Mouse (Mus musculus) small intestine, adult 2 months (tissue): ENCODE data around the gene Gm614. TPM values are rescaled to one million over a fixed set of nuclear protein-coding genes. Genes with fewer than 3 reads are reported as not detected.
A peak's percentile ranks its signal among the peaks of the same experiment; 100 is the strongest.

ENCODE experiments used
- H3K27ac ChIP-seq: fragments of 200-500 bp; 2 replicates; pipeline ENCODE4 v1.5.1; 2012; ENCODE audit warnings: low read depth, low read length, control low read depth, inconsistent platforms; ENCODE audit not compliant: insufficient read depth
- H3K27me3 ChIP-seq: fragments of 200-500 bp; 2 replicates; pipeline ENCODE4 v1.6.1; 2012; ENCODE audit warnings: mild to moderate bottlenecking, moderate library complexity, low read length, inconsistent platforms; ENCODE audit not compliant: control insufficient read depth, insufficient read depth
- H3K36me3 ChIP-seq: fragments of 200-500 bp; 2 replicates; pipeline ENCODE4 v1.6.1; 2012; ENCODE audit warnings: mild to moderate bottlenecking, low read length, control low read depth, inconsistent platforms; ENCODE audit not compliant: control insufficient read depth, insufficient read depth
- H3K4me1 ChIP-seq: fragments of 200-500 bp; 2 replicates; pipeline ENCODE4 v1.6.1; 2012; ENCODE audit warnings: low read length, inconsistent platforms, mixed read lengths; ENCODE audit not compliant: control insufficient read depth, insufficient read depth, insufficient read length
- H3K4me3 ChIP-seq: fragments of 200-500 bp; 2 replicates; pipeline ENCODE4 v1.5.1; 2012; ENCODE audit warnings: low read depth, mild to moderate bottlenecking, control low read depth, inconsistent platforms, low read length, moderate library complexity
- CTCF ChIP-seq: fragments of 200-500 bp; IDR thresholded peaks from 2 replicates; pipeline ENCODE4 v1.5.1; 2012; ENCODE audit warnings: low read depth, mild to moderate bottlenecking, control low read depth, inconsistent platforms, low read length, moderate library complexity, mixed read lengths; ENCODE audit not compliant: insufficient replicate concordance, insufficient read length; ENCODE audit errors: extremely low read depth
- POLR2A ChIP-seq: fragments of 200-500 bp; IDR thresholded peaks from 2 replicates; pipeline ENCODE4 v1.6.1; 2012; ENCODE audit warnings: low read depth, mild to moderate bottlenecking, control low read depth, inconsistent platforms, low read length, moderate library complexity
- WGBS: fragments of 180-500 bp; shearing (Covaris S2); methylation state at CpG from one replicate; pipeline ENCODE4 v1.1.7; 2018; 5-methylcytosine and 5-hydroxymethylcytosine counted together
- polyA plus RNA-seq: library from polyadenylated mRNA; depleted of rRNA; stranded (reverse); fragments of >200 nt; gene quantifications from 2 replicates; pipeline ENCODE4 v1.2.3, GENCODE M21; 2012; rRNA removed

Gm614 gene
- 0.23 TPM in 1 of 2 replicates, not detected in the other for polyA plus RNA-seq

- WGBS = 80% methylated on average over 1 of the region's 1 CpGs
- TF ChIP-seq CTCF = no peak
- TF ChIP-seq POLR2A = no peak
- Histone ChIP-seq H3K4me1 (no peaks in the 10 kb centered on the region), H3K36me3 (no peaks in the 10 kb centered on the region), H3K4me3 (no peak within 1 kb of the TSS), H3K27ac (no peak within 1 kb of the TSS), H3K27me3 (no peaks in the 10 kb centered on the region)
These were observed at the start of gene Gm614 for GRCm38 (mm10) chrX:101263892-101264291. TSS of gene Gm614 (minus strand) at chrX:101263992.

DNA sequence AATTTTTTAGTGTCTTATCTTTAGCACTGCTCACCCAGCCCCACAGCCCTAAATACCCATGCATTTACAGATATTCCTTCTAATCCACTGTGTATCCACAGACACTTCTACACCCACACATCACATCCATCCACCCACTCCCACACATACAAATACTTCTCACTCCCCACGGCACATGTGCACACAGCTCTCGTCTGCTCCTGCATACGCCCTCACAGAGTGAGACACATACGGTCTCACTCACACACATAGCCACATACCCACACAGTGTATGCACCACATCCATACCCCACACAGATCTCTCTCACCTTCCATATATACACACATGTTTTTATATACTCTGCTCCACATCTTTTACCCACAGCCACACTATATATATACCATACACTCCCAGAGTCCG is 45.5 kb upstream of the Gm614 start:
- no peaks in the 10 kb centered on the region for H3K4me1 ChIP-seq
- H3K4me3 ChIP-seq = no peak overlapping the region
- no peak for TF ChIP-seq POLR2A
- TF ChIP-seq CTCF = no peak
- WGBS = 88% methylated on average over 5 of the region's 5 CpGs
- H3K36me3 ChIP-seq = no peaks in the 10 kb centered on the region
- no peak overlapping the region for H3K27ac ChIP-seq
- H3K27me3 ChIP-seq = no peaks in the 10 kb centered on the region

- 72% methylated on average over 2 of the region's 2 CpGs for WGBS
- Histone ChIP-seq H3K4me3 (no peak overlapping the region), H3K27ac (no peak overlapping the region), H3K4me1 (no peaks in the 10 kb centered on the region), H3K27me3 (no peaks in the 10 kb centered on the region), H3K36me3 (no peaks in the 10 kb centered on the region)
- TF ChIP-seq CTCF (no peak), POLR2A (no peak)
These were observed 40.9 kb upstream of the Gm614 start for GRCm38 (mm10) chrX:101304646-101305045.

DNA sequence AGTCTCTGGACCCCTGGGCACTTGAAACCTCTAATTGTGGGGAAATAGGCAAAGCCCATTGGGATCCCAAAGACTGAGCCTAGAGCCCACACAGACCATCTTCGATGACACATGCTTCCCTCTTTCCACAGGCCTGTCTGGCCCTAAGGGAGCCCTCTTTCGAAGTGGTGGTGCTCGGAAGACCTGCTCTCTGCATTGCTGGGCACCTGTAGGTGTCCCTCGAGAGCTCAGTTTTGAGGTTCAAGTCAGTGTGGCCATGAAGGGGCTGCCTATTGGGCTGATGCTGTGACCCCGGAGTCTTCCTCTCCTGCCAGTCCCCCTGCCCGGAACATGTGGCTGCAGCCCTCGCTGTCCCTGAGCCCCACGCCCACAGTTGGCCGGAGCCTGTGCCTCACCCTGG is 37.9 kb upstream of the Gm614 start:
- H3K4me3 ChIP-seq = no peak overlapping the region
- 0 out of 2 replicates have a peak, but pooled peaks cover 2% of the 10 kb centered on the region for H3K4me1 ChIP-seq
- H3K36me3 ChIP-seq = peaks cover 4% of the 10 kb centered on the region; the same call in 1 of the 2 replicates
- H3K27me3 ChIP-seq = no peaks in the 10 kb centered on the region
- TF ChIP-seq POLR2A = no peak
- no peak for TF ChIP-seq CTCF
- WGBS = 85% methylated on average over 9 of the region's 9 CpGs
- no peak overlapping the region for H3K27ac ChIP-seq

- Histone ChIP-seq H3K27ac (no peak overlapping the region), H3K4me3 (no peak overlapping the region), H3K4me1 (0 out of 2 replicates have a peak, but pooled peaks cover 2% of the 10 kb centered on the region), H3K27me3 (no peaks in the 10 kb centered on the region), H3K36me3 (peaks cover 8% of the 10 kb centered on the region; the same call in 1 of the 2 replicates)
- 44% methylated on average over 13 of the region's 13 CpGs for WGBS
- TF ChIP-seq CTCF (no peak), POLR2A (no peak)
These were observed 36.7 kb upstream of the Gm614 start for GRCm38 (mm10) chrX:101300427-101301030.

DNA sequence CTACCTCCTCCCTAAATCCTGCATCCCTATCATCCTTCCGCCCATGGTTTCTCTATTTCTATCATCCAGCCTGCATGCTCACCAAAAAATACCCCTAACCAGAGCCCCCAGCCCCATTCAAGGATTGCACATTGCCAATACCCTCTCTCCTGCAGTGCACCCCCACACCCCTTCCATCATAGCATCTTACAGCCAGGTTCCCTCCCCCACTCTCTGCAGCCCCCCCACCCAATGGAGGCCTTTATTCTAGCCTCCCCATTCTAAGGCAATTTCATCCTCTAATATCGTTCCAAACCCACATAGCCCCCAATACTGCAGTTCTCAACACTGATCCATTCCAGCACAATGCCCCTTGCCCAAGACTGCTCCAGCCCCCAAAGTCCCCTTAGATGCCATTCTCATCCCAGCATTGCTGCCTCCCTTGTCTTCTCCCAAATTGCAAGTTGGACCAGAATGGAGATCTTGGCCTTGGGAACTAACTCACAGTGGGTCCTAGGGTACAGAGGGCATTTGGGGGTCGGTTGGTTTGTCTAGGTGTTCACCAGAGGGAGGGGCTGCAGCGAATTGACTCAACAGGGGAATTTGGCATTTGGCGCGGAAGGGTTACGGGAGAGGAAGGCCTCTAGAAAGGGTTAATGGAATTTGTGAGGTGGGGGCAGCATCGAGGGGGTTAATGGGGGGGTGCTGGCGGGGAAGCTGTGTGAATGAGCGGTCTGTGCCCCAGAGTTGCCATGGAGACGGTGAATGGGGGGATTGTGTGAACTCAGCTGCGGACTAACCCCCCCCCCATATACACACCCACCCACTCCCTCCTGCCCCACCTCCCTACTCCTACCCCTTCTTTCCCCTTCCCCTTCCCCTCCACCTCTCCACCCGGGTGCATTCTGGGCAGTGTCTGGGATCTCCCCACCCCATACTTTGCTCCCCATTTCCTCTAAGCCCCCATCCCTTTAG is 36.0 kb upstream of the Gm614 start:
- no peaks in the 10 kb centered on the region for H3K27me3 ChIP-seq
- peak overlapping the region; percentile 38; the same call in 1 of the 2 replicates for H3K4me3 ChIP-seq
- H3K4me1 ChIP-seq = 0 out of 2 replicates have a peak, but pooled peaks cover 2% of the 10 kb centered on the region
- TF ChIP-seq POLR2A = no peak
- TF ChIP-seq CTCF = no peak
- WGBS = 44% methylated on average over 13 of the region's 13 CpGs
- H3K27ac ChIP-seq = no peak overlapping the region
- peaks cover 10% of the 10 kb centered on the region; the same call in 1 of the 2 replicates for H3K36me3 ChIP-seq

GRCm38 (mm10) chrX:101299055-101299454 is 35.3 kb upstream of the Gm614 start, which contains the start of gene Nlgn3:
TSS of gene Nlgn3 (plus strand) at chrX:101299168.
- Histone ChIP-seq H3K27ac (no peak within 1 kb of the TSS), H3K36me3 (peaks cover 12% of the 10 kb centered on the region), H3K4me1 (0 out of 2 replicates have a peak, but pooled peaks cover 2% of the 10 kb centered on the region), H3K27me3 (no peaks in the 10 kb centered on the region), H3K4me3 (peak within 1 kb of the TSS; percentile 38)
- 18% methylated on average over 11 of the region's 24 CpGs for WGBS
- no peak for TF ChIP-seq CTCF
- TF ChIP-seq POLR2A = no peak
